Mouse (Mus musculus) adrenal gland, postnatal 4 days (tissue): Measurements from ENCODE around the gene Naaladl2. TPM values are rescaled to one million over a fixed set of nuclear protein-coding genes. Genes with fewer than 3 reads are reported as not detected.

ENCODE experiments used
- DNase-seq, 2 experiments: peaks; one replicate each; pipeline ENCODE4 v3.0.0; 2021 to 2022; ENCODE audit warnings: low spot score in 2 of 2, mixed read lengths in 2 of 2
- total RNA-seq, 2 experiments: library from RNA; stranded (reverse); gene quantifications; 2 replicates each; pipeline ENCODE4 v1.2.3; 2021

Gene Naaladl2
- total RNA-seq, 2 experiments from 2014 or later: 4.4 TPM

GRCm38 (mm10) chr3:24690162-24690915, 453.7 kb downstream of the Naaladl2 start:
- no peak for DNase-seq

GRCm38 (mm10) chr3:24670500-24670899, 473.6 kb downstream of the Naaladl2 start:
- no peak for DNase-seq

- DNase-seq: no peak
Observed at GRCm38 (mm10) chr3:24668052-24668916, 475.8 kb downstream of the Naaladl2 start.

- DNase-seq: no peak
Observed at GRCm38 (mm10) chr3:24665408-24665807, 478.7 kb downstream of the Naaladl2 start.

GRCm38 (mm10) chr3:24663749-24664148, 480.3 kb downstream of the Naaladl2 start:
- DNase-seq: no peak

- DNase-seq: no peak
Observed at GRCm38 (mm10) chr3:24630032-24630431, 514.0 kb downstream of the Naaladl2 start.

GRCm38 (mm10) chr3:24605485-24605884, 538.6 kb downstream of the Naaladl2 start:
- DNase-seq: no peak

GRCm38 (mm10) chr3:24604791-24605320, 539.2 kb downstream of the Naaladl2 start:
- DNase-seq: no peak

GRCm38 (mm10) chr3:24595447-24595846, 548.6 kb downstream of the Naaladl2 start:
- no peak for DNase-seq

- DNase-seq: no peak
Observed at GRCm38 (mm10) chr3:24556617-24557016, 587.4 kb downstream of the Naaladl2 start.

- no peak for DNase-seq
Observed at GRCm38 (mm10) chr3:24553701-24554100, 590.4 kb downstream of the Naaladl2 start.

GRCm38 (mm10) chr3:24552631-24553030, 591.4 kb downstream of the Naaladl2 start:
- no peak for DNase-seq

GRCm38 (mm10) chr3:24533775-24534458, 610.1 kb downstream of the Naaladl2 start:
- DNase-seq: no peak

GRCm38 (mm10) chr3:24514918-24515317, 629.1 kb downstream of the Naaladl2 start:
- no peak for DNase-seq

GRCm38 (mm10) chr3:24486456-24487112, 657.5 kb downstream of the Naaladl2 start:
- no peak for DNase-seq

- DNase-seq: no peak
Observed at GRCm38 (mm10) chr3:24463941-24464340, 680.1 kb downstream of the Naaladl2 start.

- no peak for DNase-seq
Observed at GRCm38 (mm10) chr3:24440621-24441020, 703.4 kb downstream of the Naaladl2 start.

- DNase-seq: no peak
Observed at GRCm38 (mm10) chr3:24432761-24433160, 711.3 kb downstream of the Naaladl2 start.

GRCm38 (mm10) chr3:24391737-24392136, 752.3 kb downstream of the Naaladl2 start:
- DNase-seq: no peak

GRCm38 (mm10) chr3:24391311-24391710, 752.8 kb downstream of the Naaladl2 start:
- no peak for DNase-seq

GRCm38 (mm10) chr3:24355010-24355409, 789.1 kb downstream of the Naaladl2 start:
- DNase-seq: no peak
